Mouse (Mus musculus): ENCODE data around the gene Myo1d.

DNA sequence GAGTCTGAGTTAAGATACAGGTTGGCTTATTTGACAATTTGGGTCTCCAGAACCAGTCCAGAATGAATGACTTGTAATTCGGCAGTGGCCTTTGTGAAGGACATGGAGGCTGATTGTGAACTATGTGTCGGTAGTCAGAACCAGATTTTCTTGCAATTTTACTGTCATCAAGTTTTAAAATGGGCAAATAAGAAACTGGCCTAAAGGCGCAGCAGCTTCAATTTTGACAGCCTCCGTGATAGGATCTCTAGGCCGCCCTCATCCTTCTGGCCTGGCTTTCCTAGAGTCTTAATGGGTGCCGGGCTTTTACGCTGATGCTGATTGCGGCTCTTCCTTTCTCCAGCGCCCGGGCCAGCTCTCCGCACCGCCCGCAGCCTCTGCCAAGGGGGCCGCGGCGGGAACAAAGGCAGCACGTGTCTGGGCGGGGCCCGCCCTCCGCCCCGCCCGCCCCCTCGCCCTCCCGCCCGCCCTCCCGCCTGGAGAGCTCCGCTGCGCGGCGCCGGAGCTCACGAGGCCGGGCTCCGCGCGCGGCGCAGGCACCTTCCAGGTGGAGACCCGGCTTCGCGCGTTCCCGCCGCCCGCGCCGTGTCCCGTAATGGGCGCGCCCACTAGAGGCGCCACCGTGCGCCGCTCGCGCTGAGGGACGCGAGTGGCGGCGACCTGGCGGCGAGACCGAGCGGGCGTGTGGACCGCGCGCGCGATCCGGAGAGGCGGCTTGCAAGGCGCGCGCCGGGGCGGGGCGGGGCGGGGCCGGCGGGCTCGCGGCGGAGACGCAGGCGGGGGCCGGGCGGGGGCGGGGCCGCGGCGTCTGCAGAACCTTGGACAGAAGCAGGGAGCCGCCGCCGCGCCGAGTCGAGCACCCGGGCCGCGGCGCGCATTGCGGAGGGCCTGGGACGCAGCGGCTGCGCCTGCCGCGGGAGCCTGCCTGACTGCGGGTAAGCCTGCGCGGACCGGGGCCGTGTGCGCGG lies 303.3 kb downstream of the Myo1d start, which contains the start of gene Cdk5r1:
- TF ChIP-seq CTCF (IDR thresholded peaks at IDR 0.05) = peak; percentile 61
- TF ChIP-seq EP300 (IDR thresholded peaks at IDR 0.05) = no peak
